Mouse (Mus musculus) frontal cortex, postnatal 10 days (tissue): ENCODE measurements around the gene 4933405L10Rik.
A peak's percentile ranks its signal among the peaks of the same experiment; 100 is the strongest.

Experiments
- DNase-seq, 2 experiments: peaks; one replicate each; pipeline ENCODE4 v3.0.0; 2022; ENCODE audit warnings: low spot score in 2 of 2, mixed read lengths in 1 of 2

4933405L10Rik gene

GRCm38 (mm10) chr8:105754688-105755087 is 47.2 kb downstream of the 4933405L10Rik start:
- DNase-seq: no peak

DNA sequence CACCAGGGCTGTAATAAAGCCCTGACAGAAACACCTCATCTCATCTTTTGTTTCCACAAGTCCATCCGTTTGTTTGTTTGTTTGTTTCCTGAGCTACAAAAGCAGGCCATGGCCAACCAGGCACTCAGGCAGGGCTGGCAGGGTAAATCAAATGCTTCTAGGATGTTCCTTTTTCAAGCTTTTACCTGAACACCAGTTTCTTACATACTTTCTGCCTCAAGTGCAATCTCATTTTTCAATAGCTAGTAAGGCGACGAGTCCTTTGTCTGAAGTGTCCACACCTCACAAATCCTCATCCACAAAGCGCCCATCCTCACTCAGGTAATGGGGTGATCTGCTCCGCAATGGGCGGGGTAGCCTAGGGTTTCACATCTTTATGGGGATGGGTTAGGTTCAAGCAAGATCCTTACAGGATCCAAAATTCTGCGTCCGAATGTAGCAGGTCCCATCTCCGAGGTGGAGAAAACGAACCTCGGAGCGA is 50.4 kb downstream of the 4933405L10Rik start:
- no peak for DNase-seq

DNA sequence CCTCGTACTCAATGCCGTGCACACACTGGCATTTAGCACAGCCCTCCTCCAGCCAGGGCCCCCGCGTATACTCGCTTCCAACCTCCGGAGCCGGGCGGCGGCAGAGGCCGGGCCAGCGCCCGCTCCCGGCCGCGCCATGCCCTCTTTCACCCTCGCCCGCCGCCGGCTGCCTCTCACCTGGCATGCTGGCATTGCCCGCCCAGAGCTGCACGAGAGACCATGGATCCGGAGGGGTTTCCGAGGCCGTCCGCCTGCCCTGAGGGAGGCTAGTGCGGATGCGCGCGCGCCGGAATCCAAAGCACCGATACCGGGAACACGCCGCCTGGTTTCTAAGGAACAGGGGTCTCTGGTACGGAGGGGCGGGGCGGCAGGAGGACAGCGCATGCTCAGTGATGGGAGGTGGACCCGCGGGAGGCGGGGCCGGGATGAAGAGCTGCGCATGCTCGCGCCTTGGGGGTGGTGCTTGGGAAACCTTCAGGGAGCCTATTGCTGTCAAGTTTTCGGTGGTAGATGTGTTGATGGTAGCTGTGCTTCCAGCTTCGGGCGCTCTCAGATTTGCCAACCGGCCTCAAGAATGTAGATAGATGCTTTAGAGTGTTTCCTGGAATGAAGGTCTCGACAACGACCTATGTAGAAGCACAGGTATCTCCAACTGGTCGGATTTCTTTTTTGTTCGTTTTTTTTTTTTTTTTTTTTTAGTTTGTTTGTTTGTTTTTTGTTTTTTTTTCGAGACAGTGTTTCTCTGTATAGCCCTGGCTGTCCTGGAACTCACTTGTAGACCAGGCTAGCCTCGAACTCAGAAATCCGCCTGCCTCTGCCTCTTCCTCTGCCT is 51.0 kb downstream of the 4933405L10Rik start, which contains the start of gene Gfod2:
TSS of gene Gfod2 (minus strand) at position 388 of the 832 bp plus-strand sequence.
- DNase-seq: peak; percentile 96 to 97
